Mouse (Mus musculus): ENCODE measurements around the gene Cep131.
A peak's percentile ranks its signal among the peaks of the same experiment; 100 is the strongest.

The Cep131 gene

GRCm38 (mm10) chr11:120052274-120052673 is 34.4 kb downstream of the Cep131 start:
- ATAC-seq (ENCODE audit: low TSS enrichment) = no peak

GRCm38 (mm10) chr11:120051124-120051811 is 35.4 kb downstream of the Cep131 start:
- ATAC-seq (ENCODE audit: low TSS enrichment) = 0 out of 2 replicates have a peak, but pooled peaks have one; percentile 18

- no peak for ATAC-seq (ENCODE audit: low TSS enrichment)
These were observed 37.6 kb downstream of the Cep131 start for GRCm38 (mm10) chr11:120049067-120049466.

- peak; percentile 57 for ATAC-seq (ENCODE audit: low TSS enrichment)
These were observed 38.4 kb downstream of the Cep131 start for GRCm38 (mm10) chr11:120048252-120048556.

GRCm38 (mm10) chr11:120047531-120048251 is 38.9 kb downstream of the Cep131 start:
- ATAC-seq (ENCODE audit: low TSS enrichment) = no peak

- ATAC-seq (ENCODE audit: low TSS enrichment) = no peak; the same call in 1 of the 2 replicates
These were observed 40.0 kb downstream of the Cep131 start, which contains the start of gene Aatk for GRCm38 (mm10) chr11:120046553-120047191. Aatk (minus strand) TSS chr11:120047167.

- no peak for ATAC-seq (ENCODE audit: low TSS enrichment)
These were observed 40.6 kb downstream of the Cep131 start for GRCm38 (mm10) chr11:120045839-120046552.

GRCm38 (mm10) chr11:120045341-120045740 is 41.3 kb downstream of the Cep131 start:
- ATAC-seq (ENCODE audit: low TSS enrichment) = no peak

GRCm38 (mm10) chr11:120042141-120042838 is 44.3 kb downstream of the Cep131 start:
- ATAC-seq (ENCODE audit: low TSS enrichment) = no peak

GRCm38 (mm10) chr11:120041191-120042123 is 45.2 kb downstream of the Cep131 start:
- peak; percentile 21; the same call in 1 of the 2 replicates for ATAC-seq (ENCODE audit: low TSS enrichment)

- peak; percentile 55 for ATAC-seq (ENCODE audit: low TSS enrichment)
These were observed 46.2 kb downstream of the Cep131 start for GRCm38 (mm10) chr11:120040440-120040839.

- no peak for ATAC-seq (ENCODE audit: low TSS enrichment)
These were observed 47.0 kb downstream of the Cep131 start for GRCm38 (mm10) chr11:120039581-120039980.

GRCm38 (mm10) chr11:120034762-120035161 is 51.9 kb downstream of the Cep131 start:
- ATAC-seq (ENCODE audit: low TSS enrichment) = no peak

GRCm38 (mm10) chr11:120034306-120034705 is 52.3 kb downstream of the Cep131 start:
- ATAC-seq (ENCODE audit: low TSS enrichment) = no peak

- ATAC-seq (ENCODE audit: low TSS enrichment) = no peak
These were observed 53.2 kb downstream of the Cep131 start for GRCm38 (mm10) chr11:120033473-120033872.

GRCm38 (mm10) chr11:120032052-120032451 is 54.6 kb downstream of the Cep131 start:
- no peak for ATAC-seq (ENCODE audit: low TSS enrichment)

- ATAC-seq (ENCODE audit: low TSS enrichment) = no peak
These were observed 56.3 kb downstream of the Cep131 start for GRCm38 (mm10) chr11:120030145-120030901.

GRCm38 (mm10) chr11:120029431-120030144 is 57.0 kb downstream of the Cep131 start:
- no peak for ATAC-seq (ENCODE audit: low TSS enrichment)

Data from frontal cortex, adult (tissue).